Mouse (Mus musculus) MEL (cell line): Measurements from ENCODE around the gene Slc25a48. TPM values are rescaled to one million over a fixed set of nuclear protein-coding genes. Genes with fewer than 3 reads are reported as not detected.

Source experiments
- DNase-seq: peaks from one replicate; pipeline ENCODE4 v3.0.0; 2011; ENCODE audit warnings: low read depth, low spot score
- H3K27ac ChIP-seq: 2 replicates; pipeline ENCODE4 v1.5.1; 2012; ENCODE audit warnings: low read depth, mild to moderate bottlenecking, control low read depth, low read length, moderate library complexity; ENCODE audit not compliant: control insufficient read depth
- H3K27me3 ChIP-seq, 2 experiments: fragments of 150-350 bp in 1 of 2; sonication (generic) in 1 of 2; 2 replicates each; pipeline ENCODE4 v1.6.1; 2012; ENCODE audit warnings: low read length in 2 of 2, mild to moderate bottlenecking in 2 of 2, improper control_type of control experiment in 1 of 2, moderate library complexity in 1 of 2; ENCODE audit not compliant: insufficient read depth in 2 of 2, control insufficient read depth in 1 of 2
- H3K36me3 ChIP-seq, 2 experiments: 2 replicates each; pipeline ENCODE4 v1.6.1; 2012 to 2014; ENCODE audit warnings: low read length in 2 of 2, improper control_type of control experiment in 1 of 2, inconsistent platforms in 1 of 2, mild to moderate bottlenecking in 1 of 2; ENCODE audit not compliant: insufficient read depth in 2 of 2, control insufficient read depth in 1 of 2
- H3K4me1 ChIP-seq, 2 experiments: fragments of 150-350 bp in 1 of 2; sonication (generic) in 1 of 2; 2 replicates each; pipeline ENCODE4 v1.6.1; 2012; ENCODE audit warnings: low read length in 2 of 2, improper control_type of control experiment in 1 of 2, mild to moderate bottlenecking in 1 of 2; ENCODE audit not compliant: insufficient read depth in 2 of 2, control insufficient read depth in 1 of 2
- H3K4me3 ChIP-seq, 2 experiments: fragments of 150-350 bp in 1 of 2; sonication (generic) in 1 of 2; 2 replicates each; pipeline ENCODE4 v1.5.1; 2012; ENCODE audit warnings: low read depth in 2 of 2, low read length in 2 of 2, mild to moderate bottlenecking in 2 of 2, moderate library complexity in 2 of 2, control low read depth in 1 of 2, improper control_type of control experiment in 1 of 2; ENCODE audit not compliant: control insufficient read depth in 1 of 2, insufficient read depth in 1 of 2
- H3K79me2 ChIP-seq: 2 replicates; pipeline ENCODE4 v1.6.1; 2012; ENCODE audit warnings: mild to moderate bottlenecking, low read length, moderate library complexity; ENCODE audit not compliant: control insufficient read depth, poor library complexity, insufficient read depth
- H3K9ac ChIP-seq: 2 replicates; pipeline ENCODE4 v1.6.1; 2012; ENCODE audit warnings: low read depth, mild to moderate bottlenecking, control low read depth, low read length, moderate library complexity; ENCODE audit not compliant: control insufficient read depth, poor library complexity, severe bottlenecking
- H3K9me3 ChIP-seq: fragments of 150-350 bp; sonication (generic); replicated peaks from 2 replicates; pipeline ENCODE4 v1.6.1; 2012; ENCODE audit warnings: mild to moderate bottlenecking, low read length, improper control_type of control experiment, moderate library complexity; ENCODE audit not compliant: insufficient read depth
- BHLHE40 ChIP-seq: IDR thresholded peaks from 2 replicates; pipeline ENCODE4 v1.6.1; 2012; ENCODE audit warnings: low read depth, mild to moderate bottlenecking, inconsistent platforms, low read length, improper control_type of control experiment, borderline replicate concordance
- CHD1 ChIP-seq: IDR thresholded peaks from 2 replicates; pipeline ENCODE4 v1.6.1; 2012; ENCODE audit warnings: low read depth, mild to moderate bottlenecking, inconsistent platforms, low read length, improper control_type of control experiment
- CHD2 ChIP-seq: IDR thresholded peaks from 2 replicates; pipeline ENCODE4 v1.6.1; 2011; ENCODE audit warnings: low read length, improper control_type of control experiment
- EP300 ChIP-seq, 2 experiments: IDR thresholded peaks; 2 replicates each; pipeline ENCODE4 v1.6.1; 2011; ENCODE audit warnings: improper control_type of control experiment in 2 of 2, low read length in 2 of 2, low read depth in 1 of 2, mild to moderate bottlenecking in 1 of 2
- ETS1 ChIP-seq: IDR thresholded peaks from 2 replicates; pipeline ENCODE4 v1.6.1; 2012; ENCODE audit warnings: low read depth, mild to moderate bottlenecking, inconsistent platforms, low read length, improper control_type of control experiment, moderate library complexity
- GABPA ChIP-seq: IDR thresholded peaks from 2 replicates; pipeline ENCODE4 v1.6.1; 2012; ENCODE audit warnings: low read depth, mild to moderate bottlenecking, inconsistent platforms, low read length, improper control_type of control experiment, moderate library complexity
- JUND ChIP-seq: IDR thresholded peaks from 2 replicates; pipeline ENCODE4 v1.6.1; 2011; ENCODE audit warnings: low read depth, mild to moderate bottlenecking, improper control_type of control experiment, low read length
- MAFK ChIP-seq: IDR thresholded peaks from 2 replicates; pipeline ENCODE4 v1.6.1; 2011; ENCODE audit warnings: low read depth, mild to moderate bottlenecking, low read length, improper control_type of control experiment, borderline replicate concordance
- MEF2A ChIP-seq: IDR thresholded peaks from 2 replicates; pipeline ENCODE4 v1.6.1; 2014; ENCODE audit warnings: low read depth, mild to moderate bottlenecking, inconsistent platforms, low read length, improper control_type of control experiment; ENCODE audit not compliant: poor library complexity, insufficient replicate concordance, severe bottlenecking; ENCODE audit errors: extremely low read depth
- MXI1 ChIP-seq: IDR thresholded peaks from 2 replicates; pipeline ENCODE4 v1.6.1; 2011; ENCODE audit warnings: mild to moderate bottlenecking, low read depth, low read length, improper control_type of control experiment
- MYB ChIP-seq: IDR thresholded peaks from 2 replicates; pipeline ENCODE4 v1.6.1; 2011; ENCODE audit warnings: mild to moderate bottlenecking, low read depth, low read length, improper control_type of control experiment
- NELFE ChIP-seq: IDR thresholded peaks from 2 replicates; pipeline ENCODE4 v1.6.1; 2011; ENCODE audit warnings: low read depth, low read length, improper control_type of control experiment
- NRF1 ChIP-seq: IDR thresholded peaks from 2 replicates; pipeline ENCODE4 v1.6.1; 2014; ENCODE audit warnings: low read depth, mild to moderate bottlenecking, inconsistent platforms, low read length, improper control_type of control experiment, moderate library complexity; ENCODE audit not compliant: poor library complexity, insufficient read depth, severe bottlenecking
- POLR2AphosphoS2 ChIP-seq: IDR thresholded peaks from 2 replicates; pipeline ENCODE4 v1.6.1; 2011; ENCODE audit warnings: low read length, improper control_type of control experiment
- RCOR1 ChIP-seq: IDR thresholded peaks from 2 replicates; pipeline ENCODE4 v1.6.1; 2012; ENCODE audit warnings: low read depth, mild to moderate bottlenecking, inconsistent platforms, low read length, improper control_type of control experiment
- SMC3 ChIP-seq: IDR thresholded peaks from 2 replicates; pipeline ENCODE4 v1.6.1; 2011; ENCODE audit warnings: low read depth, low read length, improper control_type of control experiment
- UBTF ChIP-seq: IDR thresholded peaks from 2 replicates; pipeline ENCODE4 v1.6.1; 2012; ENCODE audit warnings: low read depth, mild to moderate bottlenecking, inconsistent platforms, low read length, improper control_type of control experiment, moderate library complexity, borderline replicate concordance; ENCODE audit not compliant: insufficient read depth
- ZC3H11A ChIP-seq: IDR thresholded peaks from 2 replicates; pipeline ENCODE4 v1.6.1; 2012; ENCODE audit warnings: low read depth, mild to moderate bottlenecking, inconsistent platforms, low read length, improper control_type of control experiment
- ZKSCAN1 ChIP-seq: IDR thresholded peaks from 2 replicates; pipeline ENCODE4 v1.6.1; 2012; ENCODE audit warnings: low read depth, mild to moderate bottlenecking, inconsistent platforms, low read length, improper control_type of control experiment, moderate library complexity
- ZMIZ1 ChIP-seq: IDR thresholded peaks from 2 replicates; pipeline ENCODE4 v1.6.1; 2012; ENCODE audit warnings: low read depth, mild to moderate bottlenecking, inconsistent platforms, low read length, improper control_type of control experiment, moderate library complexity
- ZNF384 ChIP-seq: IDR thresholded peaks from 2 replicates; pipeline ENCODE4 v1.6.1; 2012; ENCODE audit warnings: low read depth, mild to moderate bottlenecking, inconsistent platforms, low read length, improper control_type of control experiment
- polyA plus RNA-seq, 2 experiments: library from polyadenylated mRNA; stranded (reverse) in 1 of 2; unstranded in 1 of 2; fragments of >175 nt in 1 of 2; fragments of >200 nt in 1 of 2; gene quantifications; 2 replicates each; pipeline versions ENCODE4 v1.2.1 to v1.2.4; 2012; ENCODE audit warnings: low replicate concordance in 2 of 2, low read depth in 1 of 2; ENCODE audit not compliant: insufficient read length in 2 of 2, insufficient read depth in 1 of 2, missing spikeins in 1 of 2
- total RNA-seq: library from RNA; depleted of rRNA; stranded (reverse); fragments of 300-350 nt; gene quantifications from 2 replicates; pipeline ENCODE4 v1.2.3, GENCODE M21; 2012

The Slc25a48 gene
- total and polyA plus RNA-seq, 3 experiments, result not detected

GRCm38 (mm10) chr13:56401186-56401585 lies 37.0 kb upstream of the Slc25a48 start:
- no peaks in the 10 kb centered on the region for H3K27me3 ChIP-seq
- no peak overlapping the region for H3K9ac ChIP-seq
- no peak overlapping the region for H3K27ac ChIP-seq
- no peaks in the 10 kb centered on the region for H3K9me3 ChIP-seq
- H3K4me1 ChIP-seq, result no peaks in the 10 kb centered on the region
- TF ChIP-seq ZMIZ1 (no peak), UBTF (no peak), RCOR1 (no peak), NELFE (no peak), JUND (no peak), POLR2AphosphoS2 (no peak), EP300 (IDR thresholded peaks at IDR 0.05; ENCODE audit: low read depth in 1 of 2, low read length in 2 of 2) (no peak), NRF1 (no peak), GABPA (no peak), CHD2 (no peak)
- H3K36me3 ChIP-seq, result no peaks in the 10 kb centered on the region
- no peaks in the 10 kb centered on the region for H3K79me2 ChIP-seq
- no peak overlapping the region for H3K4me3 ChIP-seq
- no peak for DNase-seq

GRCm38 (mm10) chr13:56403381-56404086 lies 34.6 kb upstream of the Slc25a48 start:
- no peak overlapping the region for H3K27ac ChIP-seq
- TF ChIP-seq MYB, result no peak
- no peak for TF ChIP-seq ZKSCAN1
- TF ChIP-seq MEF2A, result no peak
- no peak for TF ChIP-seq SMC3
- TF ChIP-seq ZC3H11A, result no peak
- TF ChIP-seq GABPA, result no peak
- TF ChIP-seq MAFK, result no peak
- TF ChIP-seq CHD1, result no peak
- TF ChIP-seq MXI1, result no peak
- no peak for TF ChIP-seq ZNF384
- TF ChIP-seq UBTF, result no peak
- no peak for TF ChIP-seq POLR2AphosphoS2
- no peak for TF ChIP-seq ETS1
- no peak for TF ChIP-seq BHLHE40
- TF ChIP-seq NRF1, result no peak
- no peaks in the 10 kb centered on the region for H3K27me3 ChIP-seq
- H3K9ac ChIP-seq, result no peak overlapping the region
- H3K36me3 ChIP-seq, result no peaks in the 10 kb centered on the region
- H3K4me3 ChIP-seq, result no peak overlapping the region
- no peak for DNase-seq
- H3K79me2 ChIP-seq, result no peaks in the 10 kb centered on the region
- no peaks in the 10 kb centered on the region for H3K9me3 ChIP-seq
- no peaks in the 10 kb centered on the region for H3K4me1 ChIP-seq
